Mouse (Mus musculus) heart, embryonic 10.5 days (tissue): ENCODE data around the gene Wdr59. TPM values are rescaled to one million over a fixed set of nuclear protein-coding genes. Genes with fewer than 3 reads are reported as not detected.

ENCODE experiments used
- DNase-seq: peaks from one replicate; pipeline ENCODE4 v3.0.0-alpha.2; 2017; ENCODE audit warnings: low spot score
- H3K27ac ChIP-seq: fragments of 300-500 bp; sonication (generic); 2 replicates; pipeline ENCODE4 v1.5.1; 2016; ENCODE audit warnings: mild to moderate bottlenecking
- H3K27me3 ChIP-seq: fragments of 300-500 bp; sonication (generic); 2 replicates; pipeline ENCODE4 v1.6.1; 2016; ENCODE audit warnings: mild to moderate bottlenecking; ENCODE audit not compliant: poor library complexity, insufficient read depth, severe bottlenecking
- H3K36me3 ChIP-seq: fragments of 300-500 bp; sonication (generic); 2 replicates; pipeline ENCODE4 v1.6.1; 2016; ENCODE audit warnings: mild to moderate bottlenecking, moderate library complexity
- H3K4me1 ChIP-seq: fragments of 300-500 bp; sonication (generic); 2 replicates; pipeline ENCODE4 v1.6.1; 2016; ENCODE audit warnings: mild to moderate bottlenecking
- H3K4me3 ChIP-seq: fragments of 300-500 bp; sonication (generic); 2 replicates; pipeline ENCODE4 v1.5.1; 2016; ENCODE audit warnings: mild to moderate bottlenecking, moderate library complexity
- H3K9me3 ChIP-seq: fragments of 300-500 bp; sonication (generic); 2 replicates; pipeline ENCODE4 v1.6.1; 2016; ENCODE audit warnings: mild to moderate bottlenecking, moderate library complexity
- WGBS: fragments of 180-500 bp; shearing (Covaris S2); methylation state at CpG from one replicate; pipeline ENCODE4 v1.1.7; 2016; 5-methylcytosine and 5-hydroxymethylcytosine counted together
- polyA plus RNA-seq: library from polyadenylated mRNA; unstranded; fragments of >200 nt; fragmentation: Nextera tagmentation; extraction: Ambion mirVana; gene quantifications from 2 replicates; pipeline ENCODE4 v1.2.1, GENCODE M21; 2016

The Wdr59 gene
- polyA plus RNA-seq, 1 experiment from 2014 or later = 5.9 TPM

- no peaks in the 10 kb centered on the region for H3K9me3 ChIP-seq
- H3K4me1 ChIP-seq = peaks cover 30% of the 10 kb centered on the region
- no peaks in the 10 kb centered on the region for H3K36me3 ChIP-seq
- H3K4me3 ChIP-seq = peak overlapping the region; percentile 98; the same call in 1 of the 2 replicates
- DNase-seq = no peak
- 39% methylated on average over 5 of the region's 5 CpGs for WGBS
- no peak overlapping the region for H3K27ac ChIP-seq
- no peaks in the 10 kb centered on the region for H3K27me3 ChIP-seq
These were observed 13.6 kb upstream of the Wdr59 start for GRCm38 (mm10) chr8:111535491-111535890.

DNA sequence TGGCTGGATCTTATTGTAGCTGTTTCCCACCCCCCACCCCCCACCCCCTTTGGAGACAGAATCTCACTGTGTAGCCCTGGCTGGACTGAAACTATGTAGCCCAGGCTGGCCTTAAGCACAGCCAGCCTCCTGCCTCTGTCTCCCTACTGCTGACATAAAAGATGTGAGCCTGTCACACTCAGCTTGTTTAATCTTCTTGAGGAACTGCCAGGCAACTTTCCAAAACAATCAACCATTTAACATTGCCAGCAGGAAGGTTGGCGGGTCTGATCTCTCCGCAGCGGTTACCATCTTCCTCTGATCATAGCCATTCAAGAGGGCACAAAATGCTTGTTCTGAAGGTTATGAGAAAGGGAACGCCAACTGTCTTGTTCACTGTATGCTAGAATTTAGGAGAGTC lies 11.6 kb upstream of the Wdr59 start:
- no peaks in the 10 kb centered on the region for H3K36me3 ChIP-seq
- no peak for DNase-seq
- no peaks in the 10 kb centered on the region for H3K9me3 ChIP-seq
- H3K4me1 ChIP-seq = peaks cover 22% of the 10 kb centered on the region
- H3K27ac ChIP-seq = no peak overlapping the region
- H3K27me3 ChIP-seq = no peaks in the 10 kb centered on the region
- 78% methylated on average over 4 of the region's 4 CpGs for WGBS
- H3K4me3 ChIP-seq = no peak overlapping the region

GRCm38 (mm10) chr8:111531621-111532020 lies 9.7 kb upstream of the Wdr59 start:
- Histone ChIP-seq H3K9me3 (no peaks in the 10 kb centered on the region), H3K36me3 (no peaks in the 10 kb centered on the region), H3K27ac (no peak overlapping the region), H3K27me3 (no peaks in the 10 kb centered on the region), H3K4me1 (peaks cover 7% of the 10 kb centered on the region; the same call in 1 of the 2 replicates), H3K4me3 (no peak overlapping the region)
- WGBS = 76% methylated on average over 17 of the region's 17 CpGs
- DNase-seq = no peak

DNA sequence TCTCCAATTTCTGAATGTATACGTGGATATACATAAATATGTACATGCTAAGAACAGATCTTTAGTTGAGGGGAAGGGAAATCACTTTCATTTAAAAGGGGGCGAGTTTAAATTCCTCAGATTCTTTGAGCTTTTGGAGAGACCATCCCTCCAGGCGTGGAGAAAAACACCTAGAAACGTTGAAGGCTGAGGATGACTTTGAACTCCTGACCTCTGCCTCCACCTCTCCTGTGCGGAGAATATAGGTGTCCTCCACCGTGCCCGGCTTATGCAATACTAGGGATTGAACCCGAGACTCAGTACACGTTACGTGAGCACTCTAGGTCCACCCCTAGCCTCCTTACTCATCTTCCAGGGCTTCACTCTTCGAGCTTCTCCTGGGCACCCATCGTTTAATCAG lies 9.3 kb upstream of the Wdr59 start:
- Histone ChIP-seq H3K27me3 (no peaks in the 10 kb centered on the region), H3K36me3 (no peaks in the 10 kb centered on the region), H3K4me1 (peaks cover 7% of the 10 kb centered on the region; the same call in 1 of the 2 replicates), H3K4me3 (no peak overlapping the region), H3K9me3 (no peaks in the 10 kb centered on the region), H3K27ac (no peak overlapping the region)
- WGBS = 73% methylated on average over 12 of the region's 12 CpGs
- no peak for DNase-seq

DNA sequence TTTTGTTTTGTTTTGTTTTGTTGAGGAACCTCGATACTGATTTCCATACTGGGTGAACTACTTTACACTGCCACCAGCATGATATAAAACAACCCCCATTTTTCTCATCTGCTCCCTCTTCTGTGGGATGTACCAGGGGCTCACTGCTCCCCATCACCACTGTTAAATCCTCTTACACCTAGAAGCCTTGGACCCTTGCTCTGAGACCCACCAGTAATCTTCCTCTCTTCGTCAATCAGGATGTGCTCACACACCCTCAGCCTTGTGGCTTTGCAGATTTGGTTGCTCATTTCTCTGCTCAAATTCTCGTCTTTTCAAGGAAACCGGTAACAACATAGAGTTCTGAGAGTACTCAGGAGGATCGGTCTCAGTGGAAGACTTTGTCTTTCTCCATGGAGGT lies 6.2 kb upstream of the Wdr59 start:
- Histone ChIP-seq H3K4me3 (no peak overlapping the region), H3K9me3 (no peaks in the 10 kb centered on the region)
- 76% methylated on average over 5 of the region's 5 CpGs for WGBS

DNA sequence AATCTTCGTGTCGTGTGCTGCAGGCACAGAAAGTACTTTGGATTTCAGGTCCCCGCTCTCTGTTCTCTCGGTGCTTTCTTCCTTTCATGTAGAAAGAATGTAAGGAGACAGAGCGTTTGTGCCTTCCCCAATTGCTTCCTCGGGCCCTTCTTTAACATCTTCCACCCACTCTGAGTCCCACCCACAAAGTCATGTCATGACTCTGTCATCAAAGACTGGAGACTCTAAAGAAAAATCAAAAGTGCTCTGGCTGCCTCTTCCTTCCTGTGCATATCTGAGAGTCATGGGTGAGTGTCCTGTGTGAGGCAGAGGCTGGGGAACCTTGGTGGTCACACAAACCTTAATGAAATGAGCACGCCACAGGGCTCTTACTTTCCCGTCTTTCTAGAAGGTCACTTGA lies 5.3 kb upstream of the Wdr59 start:
- Histone ChIP-seq H3K36me3 (no peaks in the 10 kb centered on the region), H3K4me1 (peaks cover 7% of the 10 kb centered on the region; the same call in 1 of the 2 replicates), H3K9me3 (no peaks in the 10 kb centered on the region), H3K27me3 (no peaks in the 10 kb centered on the region), H3K27ac (no peak overlapping the region), H3K4me3 (no peak overlapping the region)
- WGBS = 65% methylated on average over 8 of the region's 8 CpGs
- DNase-seq = no peak

More for the DNA sequence above, 6.2 kb upstream of the Wdr59 start:
- Histone ChIP-seq H3K36me3 (no peaks in the 10 kb centered on the region), H3K4me1 (peaks cover 7% of the 10 kb centered on the region; the same call in 1 of the 2 replicates), H3K27me3 (no peaks in the 10 kb centered on the region), H3K27ac (no peak overlapping the region)
- no peak for DNase-seq

GRCm38 (mm10) chr8:111526403-111527024 lies 4.6 kb upstream of the Wdr59 start:
- Histone ChIP-seq H3K4me3 (no peak overlapping the region), H3K27me3 (no peaks in the 10 kb centered on the region), H3K27ac (no peak overlapping the region), H3K4me1 (peaks cover 8% of the 10 kb centered on the region; the same call in 1 of the 2 replicates), H3K9me3 (no peaks in the 10 kb centered on the region), H3K36me3 (no peaks in the 10 kb centered on the region)
- 75% methylated on average over 6 of the region's 6 CpGs for WGBS
- no peak for DNase-seq

DNA sequence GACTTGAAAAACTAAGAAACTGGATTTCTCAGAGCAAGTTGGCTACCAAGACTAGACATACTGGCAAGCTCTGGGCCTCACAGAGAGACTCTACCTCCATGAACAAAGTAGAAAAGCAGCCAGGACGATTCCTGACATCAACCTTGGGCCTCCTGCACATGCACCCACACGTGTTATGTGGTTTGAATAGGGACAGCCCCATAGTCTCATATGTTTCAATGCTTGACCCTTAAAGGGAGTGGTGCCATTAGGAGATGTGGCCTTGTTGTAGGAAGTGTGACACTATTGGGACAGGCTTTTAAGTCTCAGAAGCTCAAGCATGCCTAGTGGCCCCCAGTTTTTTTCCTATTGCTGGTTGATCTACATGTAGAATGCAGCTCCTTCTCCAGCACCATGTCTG lies 4.4 kb downstream of the Wdr59 start:
- Histone ChIP-seq H3K27ac (no peak overlapping the region), H3K36me3 (peaks cover 11% of the 10 kb centered on the region; the same call in 1 of the 2 replicates), H3K27me3 (peaks cover 5% of the 10 kb centered on the region; the same call in 1 of the 2 replicates), H3K4me1 (peaks cover 17% of the 10 kb centered on the region), H3K9me3 (no peaks in the 10 kb centered on the region), H3K4me3 (no peak overlapping the region)
- no peak for DNase-seq
- 96% methylated on average over 2 of the region's 2 CpGs for WGBS

DNA sequence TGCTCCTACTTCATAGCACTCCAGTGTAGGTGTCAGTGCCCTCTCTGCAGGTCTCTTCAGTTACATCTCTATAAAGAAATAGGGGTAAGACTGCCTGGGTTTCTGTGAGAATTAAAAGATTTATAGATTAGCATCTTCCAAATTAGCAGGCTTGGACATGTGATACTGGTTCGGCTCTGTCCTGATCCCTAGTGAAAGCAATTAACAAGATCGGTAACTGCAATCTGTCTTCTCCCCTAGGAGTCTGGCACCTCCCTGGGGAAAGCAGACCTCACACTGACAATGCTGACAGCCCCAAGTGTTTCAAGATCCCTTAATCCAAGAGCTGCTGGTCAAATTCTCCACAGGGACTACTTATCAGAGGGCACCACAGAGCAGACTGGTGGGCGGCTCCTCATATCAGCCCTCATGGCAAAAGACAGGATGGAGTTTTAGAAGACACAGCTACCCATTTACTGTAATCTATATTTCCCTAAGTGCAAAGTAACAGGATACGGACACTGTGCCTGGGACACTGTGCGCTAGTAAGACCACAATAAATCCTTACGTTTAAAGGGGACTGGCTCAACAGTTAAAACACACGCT lies 5.3 kb downstream of the Wdr59 start:
- H3K36me3 ChIP-seq = peaks cover 11% of the 10 kb centered on the region; the same call in 1 of the 2 replicates
- peaks cover 5% of the 10 kb centered on the region; the same call in 1 of the 2 replicates for H3K27me3 ChIP-seq
- 32% methylated on average over 7 of the region's 7 CpGs for WGBS
- H3K9me3 ChIP-seq = no peaks in the 10 kb centered on the region
- no peak overlapping the region for H3K27ac ChIP-seq
- peaks cover 17% of the 10 kb centered on the region for H3K4me1 ChIP-seq
- DNase-seq = peak; percentile 87
- H3K4me3 ChIP-seq = no peak overlapping the region

DNA sequence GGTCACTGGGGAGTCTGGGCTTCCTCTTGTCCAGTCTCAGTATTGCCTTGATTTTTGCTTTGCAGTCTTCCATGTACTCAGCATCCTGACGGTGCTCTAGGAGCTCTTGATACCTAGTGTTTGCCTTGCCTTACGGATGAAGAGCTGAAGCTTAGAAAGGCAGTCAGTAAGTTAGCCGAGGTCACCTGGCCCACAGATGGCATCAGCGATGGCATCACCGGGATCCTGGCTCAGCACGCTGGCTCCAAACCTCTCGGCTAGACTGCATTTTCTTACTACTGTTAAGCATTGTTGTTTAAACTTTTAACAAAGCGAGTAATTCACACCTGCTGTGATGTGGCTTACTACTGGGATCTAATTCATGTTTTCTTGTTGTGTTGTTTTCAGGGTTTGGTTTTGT lies 8.4 kb downstream of the Wdr59 start:
- no peak overlapping the region for H3K4me3 ChIP-seq
- no peak for DNase-seq
- H3K36me3 ChIP-seq = peaks cover 11% of the 10 kb centered on the region; the same call in 1 of the 2 replicates
- H3K27me3 ChIP-seq = peaks cover 5% of the 10 kb centered on the region; the same call in 1 of the 2 replicates
- WGBS = 81% methylated on average over 8 of the region's 8 CpGs
- no peak overlapping the region for H3K27ac ChIP-seq
- H3K4me1 ChIP-seq = peaks cover 36% of the 10 kb centered on the region
- no peaks in the 10 kb centered on the region for H3K9me3 ChIP-seq

DNA sequence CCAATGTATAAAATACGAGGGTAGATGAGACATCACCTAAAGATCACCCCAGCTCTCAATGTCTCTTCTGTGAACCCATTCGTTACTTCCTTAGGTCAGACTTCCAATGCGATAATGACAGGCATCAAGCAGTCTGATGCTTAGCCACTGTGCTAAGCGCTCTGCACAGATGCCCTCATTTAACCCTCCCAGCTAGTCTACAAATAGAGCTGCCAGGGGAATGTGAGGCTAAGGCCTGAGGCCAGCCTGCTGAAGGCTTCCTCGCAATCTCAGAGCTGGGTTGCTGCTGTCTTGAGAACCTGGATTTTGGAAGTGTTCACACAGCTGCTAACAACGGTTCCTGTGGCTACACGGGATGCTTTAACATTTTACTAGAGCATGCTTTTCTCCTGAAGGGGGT lies 9.0 kb downstream of the Wdr59 start:
- H3K9me3 ChIP-seq = no peaks in the 10 kb centered on the region
- H3K4me1 ChIP-seq = peaks cover 40% of the 10 kb centered on the region
- H3K27ac ChIP-seq = no peak overlapping the region
- no peak for DNase-seq
- peaks cover 11% of the 10 kb centered on the region; the same call in 1 of the 2 replicates for H3K36me3 ChIP-seq
- H3K27me3 ChIP-seq = peaks cover 5% of the 10 kb centered on the region; the same call in 1 of the 2 replicates
- 71% methylated on average over 7 of the region's 7 CpGs for WGBS
- H3K4me3 ChIP-seq = no peak overlapping the region

GRCm38 (mm10) chr8:111510401-111510800 lies 11.5 kb downstream of the Wdr59 start:
- Histone ChIP-seq H3K9me3 (no peaks in the 10 kb centered on the region), H3K27ac (peak overlapping the region; percentile 59), H3K4me3 (peak overlapping the region; percentile 33; the same call in 1 of the 2 replicates), H3K27me3 (peaks cover 5% of the 10 kb centered on the region; the same call in 1 of the 2 replicates), H3K4me1 (peaks cover 36% of the 10 kb centered on the region), H3K36me3 (0 out of 2 replicates have a peak, but pooled peaks cover 2% of the 10 kb centered on the region)
- peak; percentile 90 for DNase-seq
- 17% methylated on average over 4 of the region's 4 CpGs for WGBS

DNA sequence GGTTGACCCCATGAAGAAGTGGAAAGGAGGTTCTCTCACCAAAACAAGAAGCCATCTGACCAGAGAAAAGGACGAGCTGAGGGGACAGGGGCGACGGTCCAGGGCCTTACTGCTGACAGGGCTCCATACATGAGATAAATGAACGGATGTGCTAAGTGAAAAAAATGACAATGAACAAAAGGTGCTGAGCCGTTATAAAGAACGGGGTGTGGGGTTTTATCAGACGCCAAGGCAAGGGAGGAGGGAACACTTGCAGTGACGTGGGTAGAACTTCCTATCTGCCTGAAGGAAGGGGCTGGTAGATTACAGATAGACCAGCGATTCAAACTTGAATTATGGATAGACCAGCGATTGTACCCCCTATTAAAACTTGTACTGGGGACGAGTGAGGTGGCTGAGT lies 12.6 kb downstream of the Wdr59 start:
- Histone ChIP-seq H3K27me3 (no peaks in the 10 kb centered on the region), H3K4me1 (peaks cover 40% of the 10 kb centered on the region), H3K36me3 (0 out of 2 replicates have a peak, but pooled peaks cover under 1% of the 10 kb centered on the region), H3K27ac (peak overlapping the region; percentile 37; the same call in 1 of the 2 replicates), H3K9me3 (no peaks in the 10 kb centered on the region), H3K4me3 (no peak overlapping the region)
- WGBS = 48% methylated on average over 11 of the region's 11 CpGs
- DNase-seq = no peak
